Mouse (Mus musculus) duodenum, adult 2 months (tissue): ENCODE measurements around the gene Psme1. TPM values are rescaled to one million over a fixed set of nuclear protein-coding genes. Genes with fewer than 3 reads are reported as not detected.

Source experiments
- polyA plus RNA-seq: library from polyadenylated mRNA; depleted of rRNA; stranded (reverse); fragments of >200 nt; gene quantifications from 2 replicates; pipeline ENCODE4 v1.2.3, GENCODE M21; 2012; ENCODE audit warnings: low replicate concordance; rRNA removed

Psme1 gene
- 79.6 and 120 TPM in 2 replicates for polyA plus RNA-seq

GRCm38 (mm10) chr14:55577871-55578667 is at the start of gene Psme1:
Gene Psme1 (plus strand): TSS chr14:55578123.

GRCm38 (mm10) chr14:55540067-55540786 is 37.7 kb upstream of the Psme1 start, which contains the start of gene Pck2:
Gene Pck2 (plus strand): TSS chr14:55540266.

GRCm38 (mm10) chr14:55559799-55560201 is 18.1 kb upstream of the Psme1 start, which contains the start of gene Dcaf11:
Gene Dcaf11 (plus strand): TSS chr14:55560006.

DNA sequence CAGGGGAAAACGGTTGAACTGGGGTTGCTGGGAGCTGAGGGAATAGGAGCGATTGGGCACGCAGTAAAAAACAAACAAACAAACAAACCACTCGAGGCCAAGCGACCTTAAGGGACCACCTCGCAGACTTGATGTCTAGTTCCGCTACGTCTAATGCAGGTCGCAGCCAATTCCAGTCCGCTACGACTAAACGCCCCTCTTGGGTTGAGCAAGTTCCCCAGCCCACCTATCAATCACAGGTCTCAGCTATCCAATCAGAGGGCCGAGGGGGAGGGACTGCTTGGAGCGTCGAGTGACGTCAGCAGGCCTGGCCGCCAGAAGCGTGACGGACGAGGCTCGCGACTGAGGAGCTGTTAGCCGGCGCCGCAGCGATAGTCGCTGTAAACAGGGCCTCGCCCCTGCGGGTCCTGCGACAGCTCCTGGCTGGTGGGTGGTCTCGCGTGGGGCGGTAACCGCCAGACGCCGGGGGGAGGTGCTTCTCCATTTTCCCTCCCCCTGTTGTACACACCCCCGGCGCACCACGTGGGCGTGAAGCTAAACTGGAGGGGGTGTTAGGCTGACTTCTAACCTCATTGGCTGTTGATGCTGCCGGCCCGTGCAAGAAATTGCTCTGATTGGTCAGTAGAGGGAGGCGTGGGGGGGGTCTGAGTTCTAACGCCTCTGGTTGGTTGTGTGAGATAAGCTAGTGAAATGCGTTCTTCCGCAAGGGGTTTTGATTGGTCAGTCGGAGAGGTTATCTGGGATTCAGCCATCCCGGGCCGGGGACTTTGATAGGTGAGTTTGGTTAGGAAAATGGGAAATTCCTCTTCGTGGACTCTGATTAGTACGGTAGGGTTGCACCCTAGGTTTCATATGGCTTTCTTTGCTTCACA is 17.5 kb upstream of the Psme1 start, which contains the start of gene A730061H03Rik:
Gene A730061H03Rik, minus strand, starts transcription at position 205 of the 872 bp plus-strand sequence.

DNA sequence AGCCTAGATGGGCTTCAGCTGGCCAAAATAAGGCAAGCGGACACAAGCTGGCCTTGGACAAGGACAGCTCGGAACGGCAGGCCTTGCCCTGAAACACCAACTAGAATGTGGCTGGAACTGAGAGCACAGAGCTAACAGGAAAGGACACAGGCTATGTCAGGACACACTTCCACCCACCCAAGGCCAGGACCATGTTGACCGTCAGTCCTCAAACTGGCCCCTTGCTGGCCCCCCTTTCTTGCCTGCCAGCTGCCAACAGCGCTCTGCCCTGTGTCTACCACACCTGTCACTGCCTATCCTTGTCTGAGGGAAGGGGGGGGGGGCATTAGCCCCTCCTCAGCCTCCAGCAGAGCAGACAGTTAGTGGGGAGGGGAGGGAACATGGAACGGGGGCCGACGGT is 2.6 kb upstream of the Psme1 start, which contains the start of gene Fitm1:
Gene Fitm1, plus strand, starts transcription at position 316 of the 400 bp plus-strand sequence.

GRCm38 (mm10) chr14:55584702-55585565 is 7.0 kb downstream of the Psme1 start, which contains the start of gene Emc9:
Gene Emc9 (minus strand): TSS chr14:55585302.

DNA sequence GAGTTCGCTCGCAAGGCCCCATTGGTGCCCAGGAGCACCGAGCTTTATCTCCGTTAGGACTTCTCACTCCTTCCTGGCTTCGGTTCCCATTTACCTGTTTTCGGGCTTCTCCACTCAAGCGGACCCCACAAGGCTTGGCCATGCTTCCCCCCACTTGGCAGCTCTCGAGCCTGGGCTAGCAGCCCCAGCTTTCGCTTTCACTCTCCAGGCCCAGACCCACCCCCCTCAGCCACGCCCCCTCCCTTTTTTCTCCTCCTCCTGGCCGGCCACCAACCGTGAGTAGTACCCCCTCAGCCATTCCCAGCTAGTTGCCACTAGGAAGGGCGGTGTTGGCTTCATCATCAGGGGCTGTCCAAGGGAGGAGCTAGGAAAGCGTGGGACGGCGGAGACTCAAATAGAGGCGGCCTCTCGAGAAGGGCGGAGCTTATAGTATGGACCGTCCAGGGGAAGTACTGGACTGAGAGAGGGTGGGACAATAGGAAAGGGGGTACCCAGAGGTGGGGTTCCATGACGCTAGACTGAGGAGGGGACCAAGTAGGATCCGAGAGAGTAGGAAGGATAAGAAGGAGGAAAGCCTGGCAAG is 12.9 kb downstream of the Psme1 start, which contains the start of gene Psme2:
Gene Psme2, minus strand, starts transcription at position 366 of the 583 bp plus-strand sequence.

GRCm38 (mm10) chr14:55591331-55591891 is 13.5 kb downstream of the Psme1 start, which contains the start of gene Rnf31:
Gene Rnf31 (plus strand): TSS chr14:55591708.

GRCm38 (mm10) chr14:55603271-55603632 is 25.3 kb downstream of the Psme1 start, which contains the start of gene Irf9:
Gene Irf9 (plus strand): TSS chr14:55603571.

GRCm38 (mm10) chr14:55617822-55618221 is 39.9 kb downstream of the Psme1 start, which contains the start of gene Rec8:
Gene Rec8 (plus strand): TSS chr14:55618037.

Other genes with a start within 250 kb of the Psme1 start
- gene Dhrs4, start 99.4 kb upstream of the Psme1 start, polyA plus RNA-seq: 95.3 and 98.5 TPM in 2 replicates
- gene Carmil3, start 87.5 kb upstream of the Psme1 start, polyA plus RNA-seq: 0.58 and 5.5 TPM in 2 replicates
- 0.02 TPM in 1 of 2 replicates, not detected in the other for gene Cpne6, start 67.7 kb upstream of the Psme1 start, polyA plus RNA-seq
- gene Nrl, start 53.1 kb upstream of the Psme1 start, polyA plus RNA-seq: not detected in 2 replicates
- 19.5 and 27.3 TPM in 2 replicates for gene Pck2, start 37.9 kb upstream of the Psme1 start, polyA plus RNA-seq
- 95.6 and 99.0 TPM in 2 replicates for gene Dcaf11, start 18.1 kb upstream of the Psme1 start, polyA plus RNA-seq
- 0.66 and 1.2 TPM in 2 replicates for gene A730061H03Rik, start 17.7 kb upstream of the Psme1 start, polyA plus RNA-seq
- 0.09 TPM in 1 of 2 replicates, not detected in the other for gene Fitm1, start 2.5 kb upstream of the Psme1 start, polyA plus RNA-seq
- gene Emc9, start 7.2 kb downstream of the Psme1 start, polyA plus RNA-seq: 22.9 and 37.1 TPM in 2 replicates
- gene Psme2, start 13.0 kb downstream of the Psme1 start, polyA plus RNA-seq: 117 and 212 TPM in 2 replicates
- gene Rnf31, start 13.6 kb downstream of the Psme1 start, polyA plus RNA-seq: 33.6 and 53.0 TPM in 2 replicates
- gene Irf9, start 25.4 kb downstream of the Psme1 start, polyA plus RNA-seq: 54.8 and 80.1 TPM in 2 replicates
- gene Rec8, start 39.9 kb downstream of the Psme1 start, polyA plus RNA-seq: 59.9 and 65.8 TPM in 2 replicates
- gene Ipo4, start 57.8 kb downstream of the Psme1 start, polyA plus RNA-seq: 22.5 and 39.9 TPM in 2 replicates
- 6.3 and 23.9 TPM in 2 replicates for gene Gm49378, start 59.8 kb downstream of the Psme1 start, polyA plus RNA-seq
- 112 and 118 TPM in 2 replicates for gene Tm9sf1, start 65.7 kb downstream of the Psme1 start, polyA plus RNA-seq
- gene Tssk4, start 72.1 kb downstream of the Psme1 start, polyA plus RNA-seq: 0.69 and 1.3 TPM in 2 replicates
- 17.9 and 19.6 TPM in 2 replicates for gene Mdp1, start 82.4 kb downstream of the Psme1 start, polyA plus RNA-seq
- gene Gmpr2, start 93.8 kb downstream of the Psme1 start, polyA plus RNA-seq: 9.4 and 9.7 TPM in 2 replicates
- 242 and 271 TPM in 2 replicates for gene Nedd8, start 94.0 kb downstream of the Psme1 start, polyA plus RNA-seq
- 8.9 and 9.3 TPM in 2 replicates for gene Tinf2, start 103.7 kb downstream of the Psme1 start, polyA plus RNA-seq
- gene Tgm1, start 135.8 kb downstream of the Psme1 start, polyA plus RNA-seq: 0.48 and 0.58 TPM in 2 replicates
- 44.0 and 48.3 TPM in 2 replicates for gene Rabggta, start 144.1 kb downstream of the Psme1 start, polyA plus RNA-seq
- 404 and 508 TPM in 2 replicates for gene Dhrs1, start 167.6 kb downstream of the Psme1 start, polyA plus RNA-seq
- 10.6 and 12.5 TPM in 2 replicates for gene Nop9, start 167.6 kb downstream of the Psme1 start, polyA plus RNA-seq
- 265 and 662 TPM in 2 replicates for gene Cideb, start 180.3 kb downstream of the Psme1 start, polyA plus RNA-seq
- 36.1 and 162 TPM in 2 replicates for gene Ltb4r2, start 183.3 kb downstream of the Psme1 start, polyA plus RNA-seq
- 14.4 and 49.5 TPM in 2 replicates for gene Ltb4r1, start 187.8 kb downstream of the Psme1 start, polyA plus RNA-seq
- gene Adcy4, start 206.0 kb downstream of the Psme1 start, polyA plus RNA-seq: 3.4 and 3.5 TPM in 2 replicates
- 46.1 and 54.9 TPM in 2 replicates for gene Ripk3, start 210.7 kb downstream of the Psme1 start, polyA plus RNA-seq
- gene Nfatc4, start 245.0 kb downstream of the Psme1 start, polyA plus RNA-seq: 10.9 and 11.1 TPM in 2 replicates